Mouse (Mus musculus): ENCODE measurements around the gene Sec24b. TPM values are rescaled to one million over a fixed set of nuclear protein-coding genes. Genes with fewer than 3 reads are reported as not detected.
A peak's percentile ranks its signal among the peaks of the same experiment; 100 is the strongest.

Sec24b gene
- polyA plus RNA-seq, 1 experiment from 2014 or later = 15.2 TPM

DNA sequence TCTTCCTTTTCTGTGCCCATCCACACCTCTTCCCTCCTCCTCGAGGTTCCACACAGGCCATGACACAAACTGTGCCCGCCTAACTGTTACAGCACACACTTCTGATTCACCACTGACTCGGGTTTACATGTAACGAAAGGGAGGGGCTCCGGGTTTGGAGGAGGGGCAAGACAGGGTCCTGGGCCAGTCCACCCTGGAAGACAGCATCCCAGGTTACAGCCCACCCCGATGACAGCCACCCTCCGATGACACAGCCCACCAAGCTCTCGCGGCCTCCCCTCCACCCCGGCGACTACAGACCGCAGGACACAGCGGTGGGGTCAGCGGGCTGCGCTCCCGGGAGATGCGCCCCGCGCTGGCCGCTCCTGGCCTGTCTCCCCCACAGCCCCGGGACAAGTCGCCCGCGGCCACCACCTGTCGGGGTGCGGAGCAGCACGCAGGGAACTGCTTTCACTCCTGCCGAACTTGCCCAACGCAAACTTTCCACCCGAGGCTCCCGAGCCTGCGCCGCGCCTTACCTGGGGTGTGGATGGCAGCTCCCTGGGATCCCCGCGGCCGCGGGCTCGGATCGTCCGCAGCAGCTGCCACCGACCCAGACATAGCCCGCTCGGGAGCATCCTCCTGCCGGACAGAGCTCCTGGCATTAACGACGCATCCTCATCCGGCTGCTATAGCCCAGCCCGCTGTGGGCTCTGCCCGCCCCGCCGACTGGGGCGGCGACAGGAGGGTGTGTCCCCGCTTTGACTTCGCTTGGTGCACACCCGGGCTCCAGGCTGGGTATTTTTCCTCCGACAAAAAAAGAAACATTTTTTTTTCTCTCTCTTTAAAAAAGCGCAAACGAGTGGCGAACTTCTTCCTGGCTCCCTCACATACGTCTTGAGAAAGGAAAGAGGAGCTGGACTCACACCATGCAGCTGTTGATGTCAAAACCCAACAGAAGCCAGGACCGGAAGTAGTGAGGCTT lies 91.6 kb downstream of the Sec24b start, which contains the start of gene Mcub:
Gene Mcub (minus strand): TSS at position 775 of the 964 bp plus-strand sequence.
- peak within 1 kb of the TSS; percentile 45 for H3K27ac ChIP-seq
- no peaks in the 10 kb centered on the region for H3K36me3 ChIP-seq
- H3K4me1 ChIP-seq = peaks cover 18% of the 10 kb centered on the region
- no peaks in the 10 kb centered on the region for H3K9me3 ChIP-seq (replicated peaks)
- H3K4me3 ChIP-seq = peak within 1 kb of the TSS; percentile 66
- H3K4me2 ChIP-seq = peak within 1 kb of the TSS; percentile 95
- H3K27me3 ChIP-seq (replicated peaks) = peaks cover 50% of the 10 kb centered on the region
- peak; percentile 87 for ATAC-seq
- H3K9ac ChIP-seq = peak within 1 kb of the TSS; percentile 66
- WGBS (ENCODE audit: insufficient replicate concordance) = under 1% methylated on average over 63 of the region's 63 CpGs

DNA sequence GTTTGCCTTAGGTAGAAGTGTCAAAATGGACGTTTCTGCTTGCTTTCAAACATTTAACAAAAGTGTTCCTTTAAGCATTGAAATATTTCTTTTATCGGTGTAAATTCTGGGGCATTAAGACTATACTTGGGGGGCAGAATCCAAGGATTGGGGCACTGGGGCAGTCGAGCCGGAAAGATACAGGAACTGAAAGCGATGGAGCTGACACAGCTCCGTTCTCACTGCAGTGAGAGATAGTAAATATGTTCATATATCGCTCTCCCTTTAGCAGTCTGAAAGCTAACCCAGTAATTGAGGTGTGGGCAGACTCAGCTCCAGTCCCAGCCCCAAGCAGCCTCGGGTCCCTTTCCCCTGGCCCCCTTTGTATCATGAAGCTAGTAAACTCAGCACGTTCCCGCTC lies 92.3 kb downstream of the Sec24b start:
- ATAC-seq = no peak
- Histone ChIP-seq H3K36me3 (no peaks in the 10 kb centered on the region), H3K4me1 (peaks cover 18% of the 10 kb centered on the region), H3K4me3 (peak overlapping the region; percentile 66), H3K4me2 (peak overlapping the region; percentile 95), H3K27ac (no peak overlapping the region), H3K9ac (peak overlapping the region; percentile 66; the same call in 1 of the 2 replicates), H3K27me3 (replicated peaks) (peaks cover 50% of the 10 kb centered on the region), H3K9me3 (replicated peaks) (no peaks in the 10 kb centered on the region)
- WGBS (ENCODE audit: insufficient replicate concordance) = 37% methylated on average over 10 of the region's 10 CpGs

DNA sequence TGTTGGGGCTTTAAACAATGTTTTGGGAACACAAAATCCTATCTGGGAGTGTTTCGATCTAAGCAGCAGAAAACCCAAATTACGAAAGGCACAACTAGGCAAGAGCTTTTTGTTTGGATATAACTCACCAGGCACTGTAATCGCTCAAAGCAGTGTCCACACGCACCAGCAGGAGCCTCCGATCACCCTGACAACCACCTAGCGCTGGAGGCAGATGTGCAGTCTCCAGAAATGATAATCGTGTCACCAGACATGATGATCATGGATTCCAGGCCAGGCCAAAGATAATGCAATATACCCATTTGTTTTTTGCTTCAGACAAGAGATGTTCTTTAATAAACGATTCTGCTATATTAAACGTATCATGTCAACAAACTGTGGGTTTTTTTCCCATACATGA lies 93.5 kb downstream of the Sec24b start:
- no peak overlapping the region for H3K9ac ChIP-seq
- peaks cover 18% of the 10 kb centered on the region for H3K4me1 ChIP-seq
- WGBS (ENCODE audit: insufficient replicate concordance) = 61% methylated on average over 9 of the region's 9 CpGs
- H3K4me3 ChIP-seq = no peak overlapping the region
- H3K27ac ChIP-seq = no peak overlapping the region
- peaks cover 50% of the 10 kb centered on the region for H3K27me3 ChIP-seq (replicated peaks)
- no peaks in the 10 kb centered on the region for H3K36me3 ChIP-seq
- ATAC-seq = peak; percentile 56
- H3K9me3 ChIP-seq (replicated peaks) = no peaks in the 10 kb centered on the region
- peak overlapping the region; percentile 12 for H3K4me2 ChIP-seq

DNA sequence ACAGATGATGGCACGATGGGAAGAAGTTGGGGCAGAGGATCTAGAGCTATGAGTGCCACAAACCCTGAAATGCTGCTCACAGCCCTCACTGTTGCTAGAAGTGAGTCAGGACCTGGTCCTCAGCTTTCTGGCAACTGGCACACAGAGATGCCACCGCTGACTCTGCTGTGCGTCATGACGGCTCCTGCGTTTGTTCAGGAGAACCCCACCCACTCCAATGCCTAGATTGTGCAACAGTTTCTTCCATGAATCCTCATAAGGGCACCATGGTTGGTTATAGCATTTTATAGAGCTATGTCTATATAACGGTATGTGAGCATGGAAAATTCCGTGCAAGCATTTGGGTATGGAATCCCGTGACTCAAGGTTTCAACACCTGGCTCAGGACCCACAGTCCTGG lies 96.7 kb downstream of the Sec24b start:
- Histone ChIP-seq H3K9me3 (replicated peaks) (no peaks in the 10 kb centered on the region), H3K4me2 (no peak overlapping the region), H3K27me3 (replicated peaks) (peaks cover 24% of the 10 kb centered on the region), H3K4me1 (peaks cover 6% of the 10 kb centered on the region), H3K4me3 (no peak overlapping the region), H3K27ac (no peak overlapping the region), H3K9ac (no peak overlapping the region), H3K36me3 (no peaks in the 10 kb centered on the region)
- ATAC-seq = no peak
- 79% methylated on average over 8 of the region's 8 CpGs for WGBS (ENCODE audit: insufficient replicate concordance)

DNA sequence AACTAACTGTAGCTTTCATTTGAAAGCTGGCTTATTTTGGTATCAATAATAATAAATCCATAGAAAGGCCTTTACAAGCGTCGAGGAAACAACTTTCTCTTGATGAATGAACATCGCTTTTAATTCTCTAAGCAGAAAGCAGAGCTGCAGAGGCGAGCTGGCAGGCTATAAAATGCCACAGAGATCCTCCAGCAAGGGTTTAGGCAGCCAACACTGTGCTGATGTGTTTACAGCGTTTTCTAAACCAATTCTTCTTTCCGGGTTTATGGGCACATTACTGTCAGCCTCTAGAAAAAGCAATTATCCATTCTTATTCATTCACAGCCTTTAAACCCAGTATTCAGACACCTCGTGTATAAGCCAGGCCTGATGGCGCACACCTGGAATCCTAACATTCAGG lies 98.8 kb downstream of the Sec24b start:
- ATAC-seq = no peak
- Histone ChIP-seq H3K4me2 (no peak overlapping the region), H3K36me3 (no peaks in the 10 kb centered on the region), H3K27me3 (replicated peaks) (peaks cover 9% of the 10 kb centered on the region), H3K4me3 (no peak overlapping the region), H3K9ac (no peak overlapping the region), H3K4me1 (no peaks in the 10 kb centered on the region), H3K9me3 (replicated peaks) (no peaks in the 10 kb centered on the region), H3K27ac (no peak overlapping the region)
- 76% methylated on average over 8 of the region's 8 CpGs for WGBS (ENCODE audit: insufficient replicate concordance)

DNA sequence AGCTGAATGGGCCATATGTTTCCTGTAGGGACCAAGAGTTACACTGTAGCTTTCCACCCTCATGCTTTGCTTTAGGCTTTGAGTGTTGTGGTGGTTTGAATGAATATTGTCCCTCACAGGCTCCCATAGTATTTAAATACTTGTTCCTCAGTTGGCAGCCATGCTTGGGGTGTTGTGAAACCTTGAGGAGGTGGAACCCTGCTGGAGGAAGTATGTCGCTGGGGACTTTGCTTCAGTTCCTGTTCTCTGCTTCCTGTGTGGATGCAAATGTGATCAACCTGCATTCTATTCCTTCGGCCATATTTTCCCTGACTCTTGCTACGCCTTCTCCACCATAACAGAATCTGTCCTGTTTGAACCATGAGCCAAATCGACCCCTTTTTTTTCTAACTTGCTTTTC lies 108.1 kb downstream of the Sec24b start:
- Histone ChIP-seq H3K36me3 (no peaks in the 10 kb centered on the region), H3K9me3 (replicated peaks) (no peaks in the 10 kb centered on the region), H3K27ac (no peak overlapping the region), H3K4me1 (no peaks in the 10 kb centered on the region), H3K9ac (no peak overlapping the region), H3K27me3 (replicated peaks) (no peaks in the 10 kb centered on the region), H3K4me3 (no peak overlapping the region), H3K4me2 (no peak overlapping the region)
- no peak for ATAC-seq
- WGBS (ENCODE audit: insufficient replicate concordance) = 59% methylated on average over 4 of the region's 4 CpGs

DNA sequence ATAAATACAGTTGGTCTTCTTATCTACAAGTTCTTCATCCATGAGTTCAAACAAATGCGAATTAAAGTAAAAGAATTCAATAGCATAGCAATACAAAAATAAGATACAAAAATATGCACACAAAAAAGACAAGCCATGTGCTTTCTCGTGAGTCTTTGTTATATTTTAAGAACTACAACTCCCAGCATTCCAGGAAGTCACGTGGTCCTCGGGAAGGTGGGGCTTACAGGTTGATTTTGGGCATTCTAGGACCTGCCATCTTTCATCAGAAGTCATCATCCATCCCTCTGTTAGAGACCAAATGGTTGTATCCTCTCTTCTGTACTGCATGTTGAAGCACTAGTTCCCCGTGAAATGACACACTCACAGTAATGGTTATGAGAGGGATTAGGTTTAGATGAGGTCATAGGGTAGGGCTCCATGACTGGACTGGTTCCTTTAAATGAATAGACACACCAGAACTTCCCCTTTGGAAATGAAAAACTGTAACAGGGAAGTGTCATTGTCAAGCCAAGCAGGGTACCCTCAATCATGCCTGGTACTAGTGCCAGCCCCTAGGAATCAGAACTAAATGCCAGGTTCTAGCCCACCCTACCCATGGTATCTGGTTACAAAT lies 112.1 kb downstream of the Sec24b start:
- Histone ChIP-seq H3K36me3 (no peaks in the 10 kb centered on the region), H3K4me2 (no peak overlapping the region), H3K9me3 (replicated peaks) (no peaks in the 10 kb centered on the region), H3K27ac (no peak overlapping the region), H3K4me3 (no peak overlapping the region), H3K9ac (no peak overlapping the region), H3K27me3 (replicated peaks) (no peaks in the 10 kb centered on the region), H3K4me1 (peaks cover 18% of the 10 kb centered on the region)
- ATAC-seq = no peak
- 69% methylated on average over 5 of the region's 5 CpGs for WGBS (ENCODE audit: insufficient replicate concordance)

DNA sequence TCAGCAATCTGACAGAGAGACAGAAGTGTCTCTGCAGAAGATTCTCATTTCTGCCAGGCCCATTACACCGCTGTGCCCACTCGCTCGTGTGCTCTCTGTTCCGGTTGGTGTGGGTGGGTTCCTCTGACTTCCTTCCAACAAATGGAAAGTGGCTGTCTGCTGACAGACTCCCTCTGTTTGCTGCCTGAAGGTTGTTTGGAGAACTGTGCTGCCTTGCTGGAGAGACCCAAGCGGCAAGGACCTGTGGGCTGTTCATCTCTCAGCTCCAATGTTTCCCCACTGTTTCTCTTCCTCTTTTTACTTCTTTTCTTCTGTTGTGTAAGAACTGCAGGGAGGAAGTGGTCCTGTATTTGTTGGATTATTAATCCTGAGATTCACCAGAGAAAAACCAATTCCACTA lies 113.0 kb downstream of the Sec24b start:
- Histone ChIP-seq H3K27me3 (replicated peaks) (no peaks in the 10 kb centered on the region), H3K9me3 (replicated peaks) (no peaks in the 10 kb centered on the region), H3K4me1 (peaks cover 21% of the 10 kb centered on the region), H3K4me2 (no peak overlapping the region), H3K4me3 (no peak overlapping the region), H3K27ac (no peak overlapping the region), H3K36me3 (no peaks in the 10 kb centered on the region), H3K9ac (no peak overlapping the region)
- WGBS (ENCODE audit: insufficient replicate concordance) = 61% methylated on average over 5 of the region's 5 CpGs
- no peak for ATAC-seq

DNA sequence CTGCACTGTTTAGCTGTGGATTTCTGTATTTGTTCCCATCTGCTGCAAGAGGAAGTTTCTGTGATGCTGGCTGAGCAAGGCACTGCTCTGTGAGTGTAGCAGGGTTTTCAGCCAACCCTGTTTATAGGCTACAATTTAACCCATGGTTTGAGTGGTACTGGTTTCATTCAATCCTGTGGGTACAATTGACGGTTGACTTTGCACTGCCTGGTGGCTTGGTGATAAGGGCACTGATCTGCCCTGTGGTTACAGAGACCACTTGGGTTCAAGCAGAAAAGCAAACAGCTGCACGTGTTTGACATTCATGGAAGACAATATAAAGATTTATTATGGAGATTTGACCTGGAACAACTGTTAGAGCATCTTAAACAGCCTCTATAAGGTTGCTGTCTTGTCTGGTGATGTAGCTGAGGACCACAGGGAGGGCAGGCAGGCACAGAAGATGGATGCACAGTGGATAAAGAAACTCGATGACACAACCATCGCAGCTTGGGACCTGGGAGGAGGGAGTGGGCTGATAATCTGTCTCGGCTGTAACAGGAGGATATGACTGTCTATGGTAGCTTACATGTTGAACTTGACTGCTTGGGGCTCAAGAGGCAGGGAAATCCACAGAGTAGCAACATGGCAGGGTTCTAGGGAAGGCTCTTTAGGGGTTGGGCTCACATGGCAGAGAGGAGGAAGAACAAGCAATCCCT lies 115.0 kb downstream of the Sec24b start:
- 19% methylated on average over 5 of the region's 5 CpGs for WGBS (ENCODE audit: insufficient replicate concordance)
- peak overlapping the region; percentile 23 for H3K4me2 ChIP-seq
- peak; percentile 81 for ATAC-seq

DNA sequence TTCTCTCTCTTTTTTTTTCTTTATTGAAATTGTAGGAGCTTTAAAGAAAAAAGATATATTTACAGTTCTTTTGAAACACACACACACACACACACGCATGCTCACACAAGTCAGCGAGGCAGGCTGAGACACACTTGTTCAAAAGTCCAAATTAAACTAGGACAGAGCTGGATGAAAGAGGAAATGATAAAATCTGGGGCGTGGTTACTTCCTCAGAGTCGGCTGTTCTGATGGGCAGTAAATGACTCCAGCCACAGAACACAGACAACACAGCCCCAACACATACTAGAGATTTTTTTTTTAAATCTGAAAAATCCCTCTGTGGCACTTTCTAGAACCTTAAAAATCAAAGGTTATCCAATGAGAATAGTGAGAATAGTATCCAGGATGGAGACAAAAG lies 117.5 kb downstream of the Sec24b start:
- Histone ChIP-seq H3K4me2 (no peak overlapping the region), H3K27ac (no peak overlapping the region), H3K9ac (no peak overlapping the region), H3K27me3 (replicated peaks) (no peaks in the 10 kb centered on the region), H3K4me3 (no peak overlapping the region), H3K4me1 (peaks cover 21% of the 10 kb centered on the region), H3K9me3 (replicated peaks) (no peaks in the 10 kb centered on the region), H3K36me3 (no peaks in the 10 kb centered on the region)
- no peak for ATAC-seq
- 33% methylated on average over 4 of the region's 4 CpGs for WGBS (ENCODE audit: insufficient replicate concordance)

More for the DNA sequence above, 115.0 kb downstream of the Sec24b start:
- no peak overlapping the region for H3K27ac ChIP-seq
- no peaks in the 10 kb centered on the region for H3K36me3 ChIP-seq
- peaks cover 21% of the 10 kb centered on the region for H3K4me1 ChIP-seq
- H3K9ac ChIP-seq = no peak overlapping the region
- H3K9me3 ChIP-seq (replicated peaks) = no peaks in the 10 kb centered on the region
- H3K4me3 ChIP-seq = no peak overlapping the region
- H3K27me3 ChIP-seq (replicated peaks) = no peaks in the 10 kb centered on the region

DNA sequence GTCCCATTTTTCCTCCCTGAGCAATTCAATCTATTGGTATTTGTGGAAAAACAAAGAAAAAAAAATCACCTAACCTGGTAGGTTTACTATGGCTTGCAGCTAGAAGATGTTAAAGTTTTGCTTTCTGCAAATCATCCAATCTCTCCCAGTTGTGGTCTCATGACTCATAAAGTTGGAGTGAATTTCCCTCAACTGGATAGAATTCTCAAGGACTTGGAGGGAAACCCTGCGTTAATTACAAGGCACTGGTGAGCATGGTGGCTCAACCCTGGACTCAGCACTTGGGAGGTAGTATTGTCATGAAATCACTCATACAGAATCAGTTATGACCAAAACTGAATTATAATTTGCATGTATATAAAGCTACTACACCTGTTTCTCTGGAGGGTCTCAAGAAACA lies 120.1 kb downstream of the Sec24b start:
- peaks cover 13% of the 10 kb centered on the region for H3K4me1 ChIP-seq
- H3K4me2 ChIP-seq = no peak overlapping the region
- no peaks in the 10 kb centered on the region for H3K27me3 ChIP-seq (replicated peaks)
- H3K36me3 ChIP-seq = no peaks in the 10 kb centered on the region
- H3K9me3 ChIP-seq (replicated peaks) = no peaks in the 10 kb centered on the region
- H3K27ac ChIP-seq = no peak overlapping the region
- WGBS (ENCODE audit: insufficient replicate concordance) = 89% methylated on average over 1 of the region's 1 CpGs
- no peak overlapping the region for H3K9ac ChIP-seq
- no peak for ATAC-seq
- H3K4me3 ChIP-seq = no peak overlapping the region

DNA sequence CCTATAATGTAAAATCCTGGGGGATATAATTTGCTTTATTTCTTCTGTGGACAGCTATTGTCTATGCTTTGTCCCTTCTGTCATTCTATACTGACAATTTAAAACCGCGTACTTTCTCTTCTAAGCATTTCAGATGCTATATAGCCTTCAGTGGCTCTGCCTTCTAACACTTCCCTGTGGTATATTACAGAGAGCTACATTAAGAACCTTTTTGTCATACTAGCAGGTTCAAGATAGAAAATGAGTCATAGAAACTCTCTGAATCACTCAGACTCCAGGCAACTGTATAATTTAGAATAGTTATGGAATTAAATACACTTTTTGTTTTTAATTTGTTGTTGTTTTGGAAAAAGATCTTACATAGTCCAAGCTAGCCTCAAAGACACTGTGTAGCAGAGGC lies 120.6 kb downstream of the Sec24b start:
- peaks cover 8% of the 10 kb centered on the region; the same call in 1 of the 2 replicates for H3K4me1 ChIP-seq
- H3K27ac ChIP-seq = no peak overlapping the region
- no peak for ATAC-seq
- H3K4me2 ChIP-seq = no peak overlapping the region
- no peak overlapping the region for H3K9ac ChIP-seq
- H3K27me3 ChIP-seq (replicated peaks) = no peaks in the 10 kb centered on the region
- H3K36me3 ChIP-seq = no peaks in the 10 kb centered on the region
- no peak overlapping the region for H3K4me3 ChIP-seq
- no peaks in the 10 kb centered on the region for H3K9me3 ChIP-seq (replicated peaks)
- 85% methylated on average over 2 of the region's 2 CpGs for WGBS (ENCODE audit: insufficient replicate concordance)

Measured in liver, embryonic 12.5 days (tissue).